Mouse (Mus musculus) liver (tissue): ENCODE results near the gene Akap7.

Experiments used
- DNase-seq: peaks from one replicate; pipeline ENCODE4 v3.0.0-alpha.2; 2020; ENCODE audit warnings: mixed read lengths

Akap7 gene

DNA sequence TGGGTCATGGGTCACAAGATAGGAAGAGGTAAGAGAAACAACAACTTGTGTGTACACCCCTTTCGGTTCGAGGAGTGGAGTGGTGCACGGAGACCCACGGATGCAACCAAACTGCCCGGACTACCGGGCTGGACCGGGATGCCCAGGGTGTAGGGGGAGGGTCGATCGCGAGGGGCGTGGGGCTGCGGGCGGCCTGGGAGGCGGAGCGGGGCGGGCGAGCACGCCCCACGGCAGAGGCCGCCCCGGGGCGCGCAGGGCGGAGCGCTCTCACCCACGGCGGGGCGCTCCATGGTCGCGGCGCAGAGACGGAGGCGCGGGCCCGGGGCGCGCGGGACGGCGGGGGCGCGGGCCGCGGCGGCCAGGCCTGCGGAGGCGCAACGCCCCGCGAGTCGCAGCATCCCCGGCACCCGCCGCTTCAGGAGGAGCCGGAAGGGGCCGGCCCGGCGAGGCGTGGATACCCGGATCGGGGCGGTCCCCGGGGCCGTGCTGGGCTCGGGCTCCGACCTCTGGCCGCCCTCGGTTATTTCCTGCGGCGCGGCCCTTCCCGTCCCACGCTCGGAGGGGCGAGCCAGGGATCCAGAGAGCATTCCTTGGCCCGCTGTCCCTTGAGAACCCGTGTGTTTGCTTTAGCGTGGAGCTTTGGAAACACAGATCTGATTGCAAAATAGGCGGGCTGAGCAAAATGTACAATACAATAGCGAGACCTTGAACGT, 10.9 kb downstream of the Akap7 start:
- DNase-seq = peak; percentile 87

- no peak for DNase-seq
These were observed 11.4 kb downstream of the Akap7 start for GRCm38 (mm10) chr10:25296286-25296656.

- no peak for DNase-seq
These were observed 11.8 kb downstream of the Akap7 start for GRCm38 (mm10) chr10:25295836-25296235.

DNA sequence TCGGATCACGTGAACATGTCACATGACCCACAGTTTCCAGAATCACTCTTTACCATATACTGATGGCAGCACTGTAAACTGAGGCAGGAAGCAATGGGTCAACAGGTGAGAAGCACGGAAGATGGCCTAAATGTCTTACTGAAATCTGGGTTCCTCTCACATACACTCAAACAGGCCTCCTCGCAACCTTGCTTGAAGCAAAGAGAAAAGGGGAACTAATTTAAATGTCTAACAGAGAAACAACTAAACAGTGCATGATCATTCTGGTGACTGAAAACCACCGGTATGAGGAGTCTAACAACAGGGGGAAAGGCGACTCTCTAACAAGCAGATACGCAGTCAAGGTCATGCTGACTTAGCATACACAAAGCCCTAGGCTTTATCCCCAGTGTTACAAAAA, 12.7 kb downstream of the Akap7 start:
- DNase-seq = no peak

- no peak for DNase-seq
These were observed 13.9 kb downstream of the Akap7 start for GRCm38 (mm10) chr10:25293796-25294195.

DNA sequence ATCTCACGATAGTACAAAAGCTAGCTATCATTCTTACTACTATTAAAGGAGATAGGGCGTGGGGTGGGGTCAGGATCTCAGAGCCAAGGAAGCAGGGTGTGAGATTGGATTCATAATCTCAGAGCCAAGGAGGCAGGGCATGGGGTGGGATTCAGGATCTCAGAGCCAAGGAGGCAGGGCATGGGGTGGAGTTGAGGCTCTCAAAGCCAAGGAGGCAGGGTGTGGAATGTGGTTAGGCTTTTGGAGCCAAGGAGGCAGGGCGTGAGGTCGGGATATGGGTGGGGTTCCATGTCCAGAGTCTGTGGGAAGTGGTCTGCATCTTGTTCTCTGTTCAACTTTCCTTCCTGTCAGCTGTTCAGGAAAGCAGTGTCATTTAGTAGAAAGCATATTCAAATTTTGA, 16.6 kb downstream of the Akap7 start:
- DNase-seq = no peak

DNA sequence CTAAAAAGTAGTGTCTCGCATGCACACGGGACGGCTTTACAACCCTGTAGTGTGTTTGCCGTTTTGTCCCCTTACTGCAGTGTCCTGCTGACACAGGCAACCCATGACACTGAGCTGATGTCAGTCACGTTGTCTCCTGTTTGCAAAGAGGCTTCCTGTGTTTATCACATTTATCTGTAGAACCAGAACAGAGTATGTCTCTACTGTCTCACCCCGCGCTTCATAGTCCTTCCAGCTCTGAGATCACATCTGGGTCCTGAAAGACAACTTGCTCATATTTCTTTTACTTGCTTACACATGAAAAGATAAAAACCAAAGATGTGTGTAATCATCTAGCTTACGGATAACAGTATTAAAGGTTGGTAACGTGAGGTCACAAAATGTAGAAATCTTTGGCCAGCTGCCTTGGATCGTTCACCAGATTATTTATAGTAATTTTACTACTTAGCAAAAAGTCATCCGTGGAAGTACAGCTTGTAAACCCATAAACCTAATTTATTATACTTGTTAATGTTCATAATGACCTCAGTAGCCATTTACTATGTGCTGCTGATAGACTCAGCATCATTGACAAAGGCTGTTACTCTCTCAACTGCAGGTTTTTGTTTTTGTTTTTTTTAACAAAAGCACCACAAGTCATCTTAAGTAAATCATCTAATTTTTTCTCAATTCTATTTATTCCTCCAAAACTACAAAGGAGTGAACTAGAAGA, 22.4 kb downstream of the Akap7 start:
- DNase-seq = no peak

DNA sequence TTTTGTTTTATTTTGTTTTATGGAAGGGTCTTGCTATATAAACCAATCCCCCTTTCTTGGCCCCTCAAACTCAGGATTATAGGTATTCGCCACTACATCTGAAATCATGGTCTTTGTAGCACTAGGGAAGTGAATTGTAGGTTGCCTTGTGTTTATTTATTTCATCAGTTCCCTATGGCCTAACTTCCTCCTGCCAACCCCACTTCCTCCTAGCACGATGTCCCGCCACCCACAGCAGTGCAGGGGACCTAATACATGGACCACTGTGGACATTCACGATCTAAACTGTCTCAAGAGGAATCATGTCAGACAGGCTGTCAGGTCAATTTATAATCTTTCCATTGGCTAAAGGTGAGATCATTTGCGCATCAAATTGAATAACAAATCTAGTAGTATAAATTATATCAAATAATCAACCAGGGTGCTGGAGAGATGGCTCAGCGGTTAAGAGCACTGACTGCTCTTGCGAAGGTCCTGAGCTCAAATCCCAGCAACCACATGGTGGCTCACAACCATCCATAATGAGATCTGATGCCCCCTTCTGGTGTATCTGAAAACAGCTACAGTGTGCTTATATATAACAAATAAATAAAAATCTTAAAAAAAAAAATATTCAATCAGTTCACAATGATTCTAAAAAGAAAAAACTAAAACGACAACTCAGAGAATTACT, 23.1 kb downstream of the Akap7 start:
- DNase-seq = no peak

DNA sequence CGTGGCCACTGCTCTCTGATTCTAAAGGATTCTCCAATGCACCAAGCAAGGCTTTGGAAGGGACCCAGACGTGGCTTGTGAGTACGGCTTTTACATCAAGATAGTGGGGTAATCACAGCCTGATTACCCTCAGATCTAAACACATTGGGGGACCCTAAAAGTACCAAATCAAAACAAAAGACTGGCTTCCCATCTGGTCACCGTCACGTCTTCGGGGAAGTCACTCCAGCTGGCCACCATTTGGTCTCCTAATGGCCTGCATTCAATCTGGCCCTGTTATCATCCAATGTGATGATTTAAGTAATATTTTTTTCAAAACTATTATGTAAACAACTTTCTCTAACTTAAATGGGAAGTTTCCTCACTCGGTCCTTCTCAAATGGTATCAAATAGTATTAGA, 24.3 kb downstream of the Akap7 start:
- no peak for DNase-seq

DNA sequence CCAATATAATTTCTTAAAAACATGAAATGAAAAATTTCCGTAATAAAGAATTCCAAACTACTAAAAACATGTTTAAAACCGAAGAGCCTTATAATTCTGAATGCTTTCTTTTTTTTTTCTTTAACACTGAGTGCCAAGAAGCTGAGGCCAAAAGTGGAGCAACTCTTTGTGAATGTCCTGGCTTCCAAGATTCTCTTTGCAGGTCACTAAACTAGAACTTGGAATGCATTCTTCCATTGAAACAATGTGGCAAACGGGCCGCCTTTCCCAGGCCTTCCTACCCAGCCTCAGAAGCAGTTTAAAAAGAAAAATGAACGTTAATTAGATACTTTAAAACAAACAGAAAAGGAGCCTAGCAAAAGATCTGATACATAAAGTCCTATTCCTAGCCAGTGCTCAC, 27.5 kb downstream of the Akap7 start:
- no peak for DNase-seq

DNA sequence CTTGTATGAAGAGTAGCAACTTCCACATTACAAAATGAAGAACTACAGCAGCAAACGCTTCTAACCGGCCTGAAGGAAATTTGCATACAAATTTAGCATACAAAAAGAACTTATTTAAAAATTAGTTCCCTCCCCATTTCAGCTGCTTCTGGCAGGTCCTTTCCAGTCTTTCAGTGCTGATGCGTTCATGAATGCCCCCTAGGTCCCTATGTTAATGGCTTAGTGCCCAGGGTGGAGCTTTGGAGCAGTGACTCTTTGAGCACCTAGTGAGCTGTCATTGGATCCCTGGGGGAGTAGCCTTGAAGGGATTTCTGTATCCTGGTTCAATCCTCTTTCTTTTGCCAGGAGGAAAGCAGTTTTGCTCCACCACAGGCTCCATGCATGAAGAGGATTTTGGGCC, 28.3 kb downstream of the Akap7 start:
- no peak for DNase-seq

DNA sequence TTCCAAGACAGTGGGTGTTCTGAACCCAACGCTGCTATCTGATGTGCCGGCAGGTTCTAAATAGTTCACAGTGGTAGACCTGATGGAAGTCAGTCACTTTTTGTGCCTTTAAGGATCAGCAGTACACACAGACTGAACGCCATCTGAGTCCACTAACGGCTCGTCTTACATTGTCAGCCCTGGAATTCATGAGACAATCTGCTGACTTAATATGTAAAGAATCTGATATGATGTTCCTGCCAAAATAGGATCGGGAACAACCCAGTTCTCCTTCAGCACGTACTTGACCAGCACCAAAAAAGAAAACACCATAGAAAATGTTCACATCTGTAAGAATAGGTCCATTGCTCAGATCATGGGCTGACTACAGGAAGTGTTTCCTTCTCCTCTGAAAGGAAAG, 32.2 kb downstream of the Akap7 start:
- no peak for DNase-seq

- DNase-seq = no peak
These were observed 32.9 kb downstream of the Akap7 start for GRCm38 (mm10) chr10:25274621-25275330.

GRCm38 (mm10) chr10:25273731-25274130, 33.9 kb downstream of the Akap7 start:
- DNase-seq = no peak

- no peak for DNase-seq
These were observed 35.9 kb downstream of the Akap7 start for GRCm38 (mm10) chr10:25271756-25272155.

DNA sequence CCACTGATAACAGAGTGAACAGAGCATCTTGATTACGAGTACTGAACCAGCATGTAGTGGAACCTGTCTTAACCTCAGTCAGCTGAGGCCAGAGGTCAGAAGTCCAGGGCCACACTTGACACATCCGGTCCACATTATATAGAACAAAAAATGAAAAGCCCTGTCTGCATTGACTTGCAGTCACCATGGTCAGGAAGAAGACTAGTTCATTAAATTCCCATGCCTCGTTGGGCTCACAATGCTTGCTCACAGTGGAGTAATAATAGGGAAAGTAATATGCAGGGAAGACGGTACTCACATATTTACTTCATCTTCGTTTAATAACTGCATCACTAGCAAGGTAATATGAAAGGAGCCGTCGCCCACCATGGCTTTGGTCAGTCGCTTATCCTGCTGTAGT, 36.5 kb downstream of the Akap7 start:
- DNase-seq = no peak

- DNase-seq = no peak
These were observed 39.0 kb downstream of the Akap7 start for GRCm38 (mm10) chr10:25268476-25269351.

- no peak for DNase-seq
These were observed 46.5 kb downstream of the Akap7 start for GRCm38 (mm10) chr10:25261176-25261575.

GRCm38 (mm10) chr10:25260724-25261123, 46.9 kb downstream of the Akap7 start:
- DNase-seq = no peak

GRCm38 (mm10) chr10:25258171-25258570, 49.5 kb downstream of the Akap7 start:
- DNase-seq = peak; percentile 79

- DNase-seq = no peak
These were observed 50.2 kb downstream of the Akap7 start for GRCm38 (mm10) chr10:25257466-25257865.

DNA sequence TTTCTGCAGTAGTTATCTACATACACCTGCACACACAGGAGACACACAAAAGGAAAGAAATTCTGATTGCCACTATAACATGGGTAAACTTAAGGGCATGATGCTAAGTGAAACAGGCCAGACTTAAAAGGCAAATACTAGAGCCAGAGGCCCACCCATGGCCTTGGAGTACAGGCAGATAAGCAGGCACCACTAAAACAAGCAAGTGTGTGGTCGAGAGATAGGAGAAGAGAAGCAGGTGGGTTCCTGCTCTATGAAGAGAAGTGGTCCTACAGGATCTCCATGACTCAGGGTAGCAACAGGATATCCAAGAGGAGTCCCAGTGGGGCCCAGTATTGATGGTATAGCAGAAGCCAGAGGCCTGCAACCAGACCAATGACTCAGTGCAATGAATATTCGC, 54.2 kb downstream of the Akap7 start:
- DNase-seq = peak; percentile 79
